Mouse (Mus musculus): Measurements from ENCODE around the gene L3hypdh. TPM values are rescaled to one million over a fixed set of nuclear protein-coding genes. Genes with fewer than 3 reads are reported as not detected.

L3hypdh gene
- polyA plus RNA-seq, 1 experiment from 2014 or later, result 14.7 TPM

DNA sequence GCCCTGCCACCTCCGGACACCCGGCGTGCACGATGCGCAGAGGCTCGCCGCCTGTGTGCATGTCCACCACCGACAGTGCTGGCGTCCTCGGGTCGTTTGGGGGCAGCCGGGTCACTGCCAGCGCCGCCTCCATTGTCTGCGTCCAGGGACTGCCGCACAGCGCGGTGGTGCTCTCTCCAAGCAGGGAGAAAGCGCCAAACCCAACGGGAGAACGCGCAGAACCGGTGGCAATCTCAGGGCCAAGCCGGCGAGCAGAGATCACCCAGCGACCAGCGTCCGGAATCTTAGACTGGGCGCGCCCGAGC lies 263 bp downstream of the L3hypdh start:
- Histone ChIP-seq H3K27ac (peak overlapping the region; percentile 80), H3K36me3 (peaks cover 2% of the 10 kb centered on the region; the same call in 1 of the 2 replicates), H3K4me2 (peak overlapping the region; percentile 86), H3K9ac (replicated peaks) (peak overlapping the region; percentile 81), H3K9me3 (no peaks in the 10 kb centered on the region), H3K4me3 (replicated peaks) (peak overlapping the region; percentile 61), H3K4me1 (replicated peaks) (peaks cover 22% of the 10 kb centered on the region), H3K27me3 (no peaks in the 10 kb centered on the region)
- peak; percentile 44 for ATAC-seq (ENCODE audit: insufficient number of reproducible peaks, insufficient read depth, low FRiP score, low TSS enrichment, low read depth)
- WGBS, result under 1% methylated on average over 31 of the region's 31 CpGs

GRCm38 (mm10) chr12:72084261-72085023 lies 797 bp downstream of the L3hypdh start:
- Histone ChIP-seq H3K4me1 (replicated peaks) (peaks cover 22% of the 10 kb centered on the region), H3K4me3 (replicated peaks) (peak overlapping the region; percentile 61), H3K36me3 (no peaks in the 10 kb centered on the region), H3K9me3 (no peaks in the 10 kb centered on the region), H3K9ac (replicated peaks) (peak overlapping the region; percentile 81), H3K27ac (peak overlapping the region; percentile 80), H3K4me2 (peak overlapping the region; percentile 86), H3K27me3 (no peaks in the 10 kb centered on the region)
- 4% methylated on average over 46 of the region's 46 CpGs for WGBS
- ATAC-seq (ENCODE audit: insufficient number of reproducible peaks, insufficient read depth, low FRiP score, low TSS enrichment, low read depth), result peak; percentile 5

DNA sequence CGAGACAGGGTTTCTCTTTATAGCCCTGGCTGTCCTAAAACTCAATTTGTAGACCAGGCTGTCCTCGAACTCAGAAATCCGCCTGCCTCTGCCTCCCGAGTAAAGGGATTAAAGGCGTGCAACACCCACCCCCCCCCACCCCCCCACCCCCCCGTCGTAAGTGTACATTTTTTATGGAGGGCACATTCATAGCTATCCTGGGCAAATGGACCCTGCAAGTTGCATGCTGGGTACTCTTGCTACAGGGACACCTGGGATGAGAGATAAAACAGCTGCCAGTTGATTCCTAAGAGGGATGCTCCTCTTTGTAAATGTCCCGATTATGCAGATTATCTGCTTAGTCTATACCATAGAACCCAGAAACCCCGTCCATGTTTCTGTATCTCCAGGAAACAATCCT lies 2.0 kb downstream of the L3hypdh start:
- no peak overlapping the region for H3K4me3 ChIP-seq (replicated peaks)
- ATAC-seq (ENCODE audit: insufficient number of reproducible peaks, insufficient read depth, low FRiP score, low TSS enrichment, low read depth), result no peak
- H3K4me1 ChIP-seq (replicated peaks), result peaks cover 22% of the 10 kb centered on the region
- no peak overlapping the region for H3K9ac ChIP-seq (replicated peaks)
- no peaks in the 10 kb centered on the region for H3K27me3 ChIP-seq
- H3K4me2 ChIP-seq, result no peak overlapping the region
- no peak overlapping the region for H3K27ac ChIP-seq
- 76% methylated on average over 9 of the region's 9 CpGs for WGBS
- no peaks in the 10 kb centered on the region for H3K36me3 ChIP-seq
- no peaks in the 10 kb centered on the region for H3K9me3 ChIP-seq

DNA sequence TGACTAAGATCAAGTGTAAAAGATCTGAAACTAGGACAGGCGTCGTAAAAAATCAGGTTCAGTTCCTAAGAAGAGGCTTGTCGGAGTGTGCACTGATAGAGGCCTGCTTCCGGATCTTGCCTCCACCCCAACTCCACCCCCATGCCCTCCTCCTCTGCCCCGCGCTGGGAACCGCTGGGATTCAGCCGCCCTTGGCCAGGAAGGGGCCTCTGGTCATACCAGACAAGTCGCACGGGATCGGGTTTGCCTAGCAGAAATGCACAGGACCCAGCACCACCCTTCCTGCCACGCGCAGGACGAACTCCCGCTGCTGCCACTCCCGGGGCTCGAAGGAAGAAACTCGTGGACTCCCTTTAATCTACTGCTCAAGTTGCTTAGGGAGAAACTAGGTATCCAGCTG lies 2.9 kb downstream of the L3hypdh start:
- Histone ChIP-seq H3K36me3 (no peaks in the 10 kb centered on the region), H3K4me3 (replicated peaks) (no peak overlapping the region), H3K9ac (replicated peaks) (no peak overlapping the region), H3K27ac (no peak overlapping the region), H3K4me2 (peak overlapping the region; percentile 44), H3K4me1 (replicated peaks) (peaks cover 17% of the 10 kb centered on the region), H3K27me3 (no peaks in the 10 kb centered on the region), H3K9me3 (no peaks in the 10 kb centered on the region)
- 21% methylated on average over 18 of the region's 18 CpGs for WGBS
- ATAC-seq (ENCODE audit: insufficient number of reproducible peaks, insufficient read depth, low FRiP score, low TSS enrichment, low read depth), result no peak

DNA sequence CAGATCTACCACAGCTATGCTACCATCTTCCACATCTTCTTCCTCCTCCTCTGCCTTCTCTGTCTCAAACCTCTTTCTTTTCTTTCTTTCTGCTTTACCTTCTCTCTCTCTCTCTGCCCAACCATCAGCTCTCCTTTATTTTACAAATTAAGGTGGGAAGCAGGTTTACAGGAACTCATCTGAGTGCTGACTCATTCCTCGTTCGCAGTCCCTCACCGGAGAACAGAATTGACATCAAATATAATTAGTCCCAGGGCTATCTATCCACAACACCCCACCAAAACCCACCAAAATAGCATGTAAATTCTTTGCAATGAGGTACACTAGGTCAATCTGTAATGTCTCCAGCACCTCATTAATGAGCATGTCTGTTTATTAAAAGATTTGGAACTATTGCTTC lies 3.3 kb downstream of the L3hypdh start:
- ATAC-seq (ENCODE audit: insufficient number of reproducible peaks, insufficient read depth, low FRiP score, low TSS enrichment, low read depth), result no peak
- peak overlapping the region; percentile 44; the same call in 1 of the 2 replicates for H3K4me2 ChIP-seq
- no peaks in the 10 kb centered on the region for H3K27me3 ChIP-seq
- H3K9me3 ChIP-seq, result no peaks in the 10 kb centered on the region
- H3K4me1 ChIP-seq (replicated peaks), result peaks cover 17% of the 10 kb centered on the region
- 74% methylated on average over 3 of the region's 3 CpGs for WGBS
- no peak overlapping the region for H3K27ac ChIP-seq
- H3K4me3 ChIP-seq (replicated peaks), result no peak overlapping the region
- no peaks in the 10 kb centered on the region for H3K36me3 ChIP-seq
- H3K9ac ChIP-seq (replicated peaks), result no peak overlapping the region

DNA sequence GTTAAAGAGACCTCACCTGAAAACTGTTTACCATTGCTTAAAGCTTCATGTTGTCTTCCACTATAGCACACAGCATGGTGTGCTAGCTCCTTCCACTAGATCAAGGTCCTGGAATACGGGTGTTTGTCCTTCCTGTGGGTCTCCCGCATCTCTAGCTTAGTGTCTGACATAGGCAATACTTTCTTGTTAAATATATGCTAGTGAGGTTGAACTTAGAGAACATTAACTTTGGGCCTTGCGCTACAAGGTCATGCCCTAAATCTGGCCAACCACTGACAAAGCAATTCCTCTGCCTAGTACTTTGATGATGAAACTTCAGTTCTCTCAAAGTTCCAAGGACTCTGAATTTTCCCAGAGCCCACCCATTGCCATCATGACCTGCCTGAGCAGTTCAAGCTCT lies 7.0 kb downstream of the L3hypdh start:
- Histone ChIP-seq H3K27me3 (no peaks in the 10 kb centered on the region), H3K27ac (no peak overlapping the region), H3K4me1 (replicated peaks) (peaks cover 11% of the 10 kb centered on the region), H3K9ac (replicated peaks) (no peak overlapping the region), H3K4me2 (no peak overlapping the region), H3K9me3 (no peaks in the 10 kb centered on the region), H3K36me3 (peaks cover 5% of the 10 kb centered on the region; the same call in 1 of the 2 replicates), H3K4me3 (replicated peaks) (no peak overlapping the region)
- no peak for ATAC-seq (ENCODE audit: insufficient number of reproducible peaks, insufficient read depth, low FRiP score, low TSS enrichment, low read depth)
- WGBS, result 81% methylated on average over 3 of the region's 3 CpGs

- peak within 1 kb of the TSS; percentile 95 for H3K4me2 ChIP-seq
- no peak within 1 kb of the TSS for H3K27ac ChIP-seq
- ATAC-seq (ENCODE audit: insufficient number of reproducible peaks, insufficient read depth, low FRiP score, low TSS enrichment, low read depth), result peak; percentile 82
- peak within 1 kb of the TSS; percentile 68 for H3K4me3 ChIP-seq (replicated peaks)
- no peaks in the 10 kb centered on the region for H3K9me3 ChIP-seq
- WGBS, result under 1% methylated on average over 93 of the region's 94 CpGs
- H3K9ac ChIP-seq (replicated peaks), result peak within 1 kb of the TSS; percentile 65
- H3K27me3 ChIP-seq, result peaks cover 28% of the 10 kb centered on the region
- peaks cover 6% of the 10 kb centered on the region for H3K4me1 ChIP-seq (replicated peaks)
- peaks cover 5% of the 10 kb centered on the region; the same call in 1 of the 2 replicates for H3K36me3 ChIP-seq
Observed at GRCm38 (mm10) chr12:72070327-72071269, 14.6 kb downstream of the L3hypdh start, which contains the start of gene Gpr135. Gpr135 (minus strand) TSS chr12:72071125.

DNA sequence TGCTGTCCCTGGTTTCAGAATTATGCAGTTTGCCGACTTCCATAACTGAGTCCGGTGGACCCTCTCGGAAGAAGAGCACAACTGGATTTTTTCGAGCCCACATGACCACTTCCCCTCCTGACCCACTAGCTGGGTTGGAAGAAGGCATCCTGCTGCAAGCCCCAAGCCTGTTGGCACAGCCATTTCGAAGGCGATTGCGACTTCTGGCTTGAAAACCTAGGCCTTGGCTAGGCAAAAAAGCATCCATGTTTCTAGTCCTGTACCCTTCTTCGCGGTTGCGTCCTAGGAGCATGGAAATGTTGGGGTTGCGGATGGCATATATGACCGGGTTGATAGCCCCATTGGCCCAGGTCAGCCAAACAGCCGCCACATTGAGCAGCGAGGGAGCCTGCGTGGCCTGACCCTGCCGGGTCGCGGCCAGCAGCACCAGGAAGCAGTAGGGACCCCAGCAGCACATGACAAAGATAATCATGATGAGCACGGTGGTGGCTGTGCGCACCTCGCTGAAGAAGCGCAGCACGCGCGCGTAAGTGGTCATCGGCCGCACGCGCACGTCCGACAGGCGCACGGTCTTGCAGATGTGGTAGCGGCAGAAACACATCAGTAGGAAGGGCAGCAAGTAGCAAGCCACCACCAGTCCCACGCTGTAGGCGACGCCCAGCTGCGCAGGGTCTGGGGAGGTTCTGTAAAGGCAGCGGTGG lies 15.5 kb downstream of the L3hypdh start:
- H3K9ac ChIP-seq (replicated peaks), result peak overlapping the region; percentile 65
- H3K4me2 ChIP-seq, result peak overlapping the region; percentile 95
- H3K9me3 ChIP-seq, result no peaks in the 10 kb centered on the region
- ATAC-seq (ENCODE audit: insufficient number of reproducible peaks, insufficient read depth, low FRiP score, low TSS enrichment, low read depth), result peak; percentile 73; the same call in 1 of the 2 replicates
- H3K27me3 ChIP-seq, result peaks cover 30% of the 10 kb centered on the region
- H3K27ac ChIP-seq, result no peak overlapping the region
- H3K4me1 ChIP-seq (replicated peaks), result peaks cover 6% of the 10 kb centered on the region
- peak overlapping the region; percentile 68 for H3K4me3 ChIP-seq (replicated peaks)
- peaks cover 5% of the 10 kb centered on the region; the same call in 1 of the 2 replicates for H3K36me3 ChIP-seq
- 4% methylated on average over 40 of the region's 40 CpGs for WGBS

GRCm38 (mm10) chr12:72057780-72058179 lies 27.5 kb downstream of the L3hypdh start:
- Histone ChIP-seq H3K9ac (replicated peaks) (no peak overlapping the region), H3K4me1 (replicated peaks) (no peaks in the 10 kb centered on the region), H3K36me3 (no peaks in the 10 kb centered on the region), H3K27me3 (no peaks in the 10 kb centered on the region; the same call in 1 of the 2 replicates), H3K9me3 (no peaks in the 10 kb centered on the region), H3K4me3 (replicated peaks) (no peak overlapping the region), H3K4me2 (no peak overlapping the region), H3K27ac (no peak overlapping the region)
- no peak for ATAC-seq (ENCODE audit: insufficient number of reproducible peaks, insufficient read depth, low FRiP score, low TSS enrichment, low read depth)
- 94% methylated on average over 1 of the region's 1 CpGs for WGBS

GRCm38 (mm10) chr12:72053851-72054250 lies 31.4 kb downstream of the L3hypdh start:
- 26% methylated on average over 6 of the region's 6 CpGs for WGBS
- Histone ChIP-seq H3K4me1 (replicated peaks) (no peaks in the 10 kb centered on the region), H3K27me3 (no peaks in the 10 kb centered on the region; the same call in 1 of the 2 replicates), H3K4me2 (no peak overlapping the region), H3K4me3 (replicated peaks) (no peak overlapping the region), H3K9me3 (no peaks in the 10 kb centered on the region), H3K9ac (replicated peaks) (no peak overlapping the region), H3K36me3 (no peaks in the 10 kb centered on the region), H3K27ac (no peak overlapping the region)
- no peak for ATAC-seq (ENCODE audit: insufficient number of reproducible peaks, insufficient read depth, low FRiP score, low TSS enrichment, low read depth)

GRCm38 (mm10) chr12:72053303-72053702 lies 31.9 kb downstream of the L3hypdh start:
- Histone ChIP-seq H3K4me1 (replicated peaks) (no peaks in the 10 kb centered on the region), H3K9me3 (no peaks in the 10 kb centered on the region), H3K4me2 (no peak overlapping the region), H3K27ac (no peak overlapping the region), H3K9ac (replicated peaks) (no peak overlapping the region), H3K4me3 (replicated peaks) (no peak overlapping the region), H3K36me3 (no peaks in the 10 kb centered on the region), H3K27me3 (no peaks in the 10 kb centered on the region; the same call in 1 of the 2 replicates)
- no peak for ATAC-seq (ENCODE audit: insufficient number of reproducible peaks, insufficient read depth, low FRiP score, low TSS enrichment, low read depth)
- 46% methylated on average over 6 of the region's 6 CpGs for whole genome bisulfite sequencing
